In genomic region chr11:94937335-94937781, GRCm38 (mm10) we compare ENCODE assay signal across 8 mouse cellular contexts. TPM values are rescaled to one million over a fixed set of nuclear protein-coding genes. Genes with fewer than 3 reads are reported as not detected.
DNase-seq lines count a peak whose midpoint lies in the region; ATAC-seq and TF ChIP-seq lines count a peak whose summit lies in the region.

No protein-coding gene starts in this region.

- peaks cover 72% of the 10 kb centered on the region for H3K27me3 ChIP-seq in heart, embryonic 12.5 days (replicated peaks)
- H3K27me3 ChIP-seq in E14TG2a.4 (ENCODE audit: insufficient read depth, low read length), result peaks cover 92% of the 10 kb centered on the region
- peaks cover 34% of the 10 kb centered on the region for H3K27me3 ChIP-seq in forebrain, embryonic 16.5 days (replicated peaks; ENCODE audit: control insufficient read depth, insufficient read depth, low read length)
- H3K27me3 ChIP-seq in midbrain, embryonic 10.5 days (ENCODE audit: low read depth, poor library complexity, severe bottlenecking), result peaks cover 96% of the 10 kb centered on the region

- peak overlapping the region; percentile 55 for H3K27ac ChIP-seq in heart, embryonic 12.5 days (ENCODE audit: poor library complexity, severe bottlenecking)
- H3K27ac ChIP-seq in forebrain, embryonic 16.5 days (ENCODE audit: low read length), result no peak overlapping the region
- no peak overlapping the region for H3K27ac ChIP-seq in layer of hippocampus, adult 2 months
- no peak overlapping the region for H3K27ac ChIP-seq in midbrain, embryonic 10.5 days (replicated peaks)

- intact Hi-C loops in heart, postnatal 14 days (cut with DNase I), result loop anchor here (1.0 to 5.0 kb wide), 5 partner anchors 71 to 205 kb away; partner anchors contain the start of gene Pdk2

- peak overlapping the region; percentile 66 for H3K9ac ChIP-seq in heart, embryonic 12.5 days
- peak overlapping the region; percentile 37; the same call in 1 of the 2 replicates for H3K9ac ChIP-seq in forebrain, embryonic 16.5 days (replicated peaks; ENCODE audit: low read depth, low read length)

- peaks cover 13% of the 10 kb centered on the region for H3K36me3 ChIP-seq in heart, embryonic 12.5 days
- no peaks in the 10 kb centered on the region for H3K36me3 ChIP-seq in E14TG2a.4 (ENCODE audit: insufficient read depth, low read length)
- H3K36me3 ChIP-seq in forebrain, embryonic 16.5 days (ENCODE audit: control insufficient read depth, insufficient read depth), result no peaks in the 10 kb centered on the region
- no peaks in the 10 kb centered on the region for H3K36me3 ChIP-seq in midbrain, embryonic 10.5 days

- H3K9me3 ChIP-seq in heart, embryonic 12.5 days (replicated peaks), result no peaks in the 10 kb centered on the region
- H3K9me3 ChIP-seq in E14TG2a.4 (ENCODE audit: low read length), result no peaks in the 10 kb centered on the region
- H3K9me3 ChIP-seq in forebrain, embryonic 16.5 days (ENCODE audit: control insufficient read depth, low read length), result no peaks in the 10 kb centered on the region
- H3K9me3 ChIP-seq in midbrain, embryonic 10.5 days (replicated peaks), result no peaks in the 10 kb centered on the region

- peaks cover 26% of the 10 kb centered on the region for H3K4me1 ChIP-seq in heart, embryonic 12.5 days (replicated peaks)
- H3K4me1 ChIP-seq in E14TG2a.4 (replicated peaks; ENCODE audit: low read depth, low read length), result peaks cover 45% of the 10 kb centered on the region
- peaks cover 14% of the 10 kb centered on the region for H3K4me1 ChIP-seq in forebrain, embryonic 16.5 days (replicated peaks; ENCODE audit: control insufficient read depth, insufficient read depth, low read length)
- peaks cover 36% of the 10 kb centered on the region for H3K4me1 ChIP-seq in midbrain, embryonic 10.5 days

- no peak for TF ChIP-seq CTCF in E14TG2a.4 (conservative IDR thresholded peaks at IDR 0.05; ENCODE audit: low read length)
- TF ChIP-seq CTCF in layer of hippocampus, adult 2 months (conservative IDR thresholded peaks at IDR 0.05), result no peak

- DNase-seq in heart, postnatal 14 days, result no peak
- peak; percentile 21 to 39 for DNase-seq in layer of hippocampus, adult 2 months (ENCODE audit: low spot score in 2 of 2)
- no peak for DNase-seq in midbrain, embryonic 10.5 days (ENCODE audit: low spot score)
- no peak for DNase-seq in natural killer cell, adult 2 months (ENCODE audit: low spot score in 2 of 2)
- no peak for DNase-seq in c-Kit-positive CD71-positive TER-119-positive erythroid progenitor cells, embryonic 14.5 days (ENCODE audit: low spot score)

- under 1% methylated on average over 18 of the region's 18 CpGs for WGBS in heart, embryonic 12.5 days
- WGBS in forebrain, embryonic 16.5 days, result 2% methylated on average over 18 of the region's 18 CpGs
- WGBS in midbrain, embryonic 10.5 days, result 1% methylated on average over 18 of the region's 18 CpGs

- H3K4me3 ChIP-seq in heart, embryonic 12.5 days, result peak overlapping the region; percentile 52
- H3K4me3 ChIP-seq in E14TG2a.4 (replicated peaks; ENCODE audit: low read length), result peak overlapping the region; percentile 75
- H3K4me3 ChIP-seq in forebrain, embryonic 16.5 days (replicated peaks; ENCODE audit: low read length), result peak overlapping the region; percentile 35
- H3K4me3 ChIP-seq in layer of hippocampus, adult 2 months, result peak overlapping the region; percentile 49; the same call in 1 of the 2 replicates
- peak overlapping the region; percentile 54 for H3K4me3 ChIP-seq in midbrain, embryonic 10.5 days

- ATAC-seq in heart, embryonic 12.5 days (ENCODE audit: insufficient number of reproducible peaks, low FRiP score), result peak; percentile 55
- ATAC-seq in forebrain, embryonic 16.5 days, result peak; percentile 49

- H3K4me2 ChIP-seq in heart, embryonic 12.5 days, result peak overlapping the region; percentile 80
- H3K4me2 ChIP-seq in forebrain, embryonic 16.5 days (ENCODE audit: low read length), result peak overlapping the region; percentile 58

RNA-seq across cellular contexts. Expression of gene Col1a1, which starts 1.3 kb away (rescaled TPM):
- 404 and 446 TPM in 2 replicates for polyA plus RNA-seq in heart, embryonic 12.5 days (2016; fragmentation: Nextera tagmentation; extraction: Ambion mirVana)
- 100 to 1,000 TPM; 475 to 551 TPM for total RNA-seq in heart, postnatal 14 days (2021)
- polyA plus RNA-seq in forebrain, embryonic 16.5 days (2015; fragmentation: Nextera tagmentation; extraction: Ambion mirVana), result 45.0 and 166 TPM in 2 replicates
- total RNA-seq in layer of hippocampus, adult 2 months (2021), result 10 to 100 TPM in 1 of 2 experiments, 1 to 10 TPM in 1; 9.6 to 14.0 TPM
- 85.4 and 177 TPM in 2 replicates for polyA plus RNA-seq in midbrain, embryonic 10.5 days (2016; fragmentation: Nextera tagmentation; extraction: Ambion mirVana)

RNA-seq across cellular contexts. Expression of gene Hils1, which starts 30.0 kb away (rescaled TPM):
- polyA plus RNA-seq in heart, embryonic 12.5 days (2016; fragmentation: Nextera tagmentation; extraction: Ambion mirVana), result 0.30 TPM in 1 of 2 replicates, not detected in the other
- not detected for total RNA-seq in heart, postnatal 14 days (2021)
- not detected in 2 replicates for polyA plus RNA-seq in forebrain, embryonic 16.5 days (2015; fragmentation: Nextera tagmentation; extraction: Ambion mirVana)
- not detected for total RNA-seq in layer of hippocampus, adult 2 months (2021)
- not detected in 2 replicates for polyA plus RNA-seq in midbrain, embryonic 10.5 days (2016; fragmentation: Nextera tagmentation; extraction: Ambion mirVana)

RNA-seq across cellular contexts. Expression of gene Sgca, which starts 38.8 kb away (rescaled TPM):
- polyA plus RNA-seq in heart, embryonic 12.5 days (2016; fragmentation: Nextera tagmentation; extraction: Ambion mirVana), result 20.6 and 26.6 TPM in 2 replicates
- 100 to 1,000 TPM; 135 to 139 TPM for total RNA-seq in heart, postnatal 14 days (2021)
- polyA plus RNA-seq in forebrain, embryonic 16.5 days (2015; fragmentation: Nextera tagmentation; extraction: Ambion mirVana), result 0.19 and 0.58 TPM in 2 replicates
- under 1 TPM in 1 of 2 experiments, not detected in 1; 0.44 TPM for total RNA-seq in layer of hippocampus, adult 2 months (2021)
- polyA plus RNA-seq in midbrain, embryonic 10.5 days (2016; fragmentation: Nextera tagmentation; extraction: Ambion mirVana), result 0.20 TPM in 1 of 2 replicates, not detected in the other

RNA-seq across cellular contexts. Expression of gene Ppp1r9b, which starts 53.5 kb away (rescaled TPM):
- 10.4 and 12.2 TPM in 2 replicates for polyA plus RNA-seq in heart, embryonic 12.5 days (2016; fragmentation: Nextera tagmentation; extraction: Ambion mirVana)
- total RNA-seq in heart, postnatal 14 days (2021), result 10 to 100 TPM; 50.5 to 52.1 TPM
- polyA plus RNA-seq in forebrain, embryonic 16.5 days (2015; fragmentation: Nextera tagmentation; extraction: Ambion mirVana), result 22.0 and 22.4 TPM in 2 replicates
- 100 to 1,000 TPM; 967 to 974 TPM for total RNA-seq in layer of hippocampus, adult 2 months (2021)
- 8.6 and 9.0 TPM in 2 replicates for polyA plus RNA-seq in midbrain, embryonic 10.5 days (2016; fragmentation: Nextera tagmentation; extraction: Ambion mirVana)

Comparison
In these comparisons a context has a peak if more than half of its experiments do, and no peak if none do; other contexts are left out.
1. DNase-seq: peak in layer of hippocampus, adult 2 months (2 of 2); none in heart, postnatal 14 days (0 of 2), midbrain, embryonic 10.5 days (single experiment), natural killer cell, adult 2 months (0 of 2) and c-Kit-positive CD71-positive TER-119-positive erythroid progenitor cells, embryonic 14.5 days (single experiment).
2. RNA of gene Sgca, which starts 38.8 kb away (polyA plus RNA-seq): 20.6 to 26.6 TPM in heart, embryonic 12.5 days; 0.20 TPM in midbrain, embryonic 10.5 days and 0.19 to 0.58 TPM in forebrain, embryonic 16.5 days; every median in the first group is over 10 times any median in the second.
3. Peak in every context shown above with its lines, with median percentiles within 50 percentile points of each other: H3K4me3 ChIP-seq.